Mouse (Mus musculus): ENCODE measurements around the gene Dst.
A peak's percentile ranks its signal among the peaks of the same experiment; 100 is the strongest.

Dst gene

GRCm38 (mm10) chr1:34023154-34023553 is 115.1 kb downstream of the Dst start:
- no peak for DNase-seq (ENCODE audit: low spot score in 2 of 2)

GRCm38 (mm10) chr1:34025879-34026278 is 117.9 kb downstream of the Dst start:
- DNase-seq (ENCODE audit: low spot score in 2 of 2): no peak

- no peak for DNase-seq (ENCODE audit: low spot score in 2 of 2)
These were observed 120.7 kb downstream of the Dst start for GRCm38 (mm10) chr1:34028722-34029121.

- no peak for DNase-seq (ENCODE audit: low spot score in 2 of 2)
These were observed 122.5 kb downstream of the Dst start for GRCm38 (mm10) chr1:34030330-34031021.

- no peak for DNase-seq (ENCODE audit: low spot score in 2 of 2)
These were observed 125.0 kb downstream of the Dst start for GRCm38 (mm10) chr1:34033052-34033451.

GRCm38 (mm10) chr1:34033478-34033877 is 125.5 kb downstream of the Dst start:
- DNase-seq (ENCODE audit: low spot score in 2 of 2): no peak

GRCm38 (mm10) chr1:34033958-34034357 is 125.9 kb downstream of the Dst start:
- no peak for DNase-seq (ENCODE audit: low spot score in 2 of 2)

- no peak for DNase-seq (ENCODE audit: low spot score in 2 of 2)
These were observed 128.1 kb downstream of the Dst start for GRCm38 (mm10) chr1:34036111-34036510.

- DNase-seq (ENCODE audit: low spot score in 2 of 2): no peak
These were observed 130.5 kb downstream of the Dst start for GRCm38 (mm10) chr1:34038571-34038970.

GRCm38 (mm10) chr1:34040049-34040448 is 132.0 kb downstream of the Dst start:
- DNase-seq (ENCODE audit: low spot score in 2 of 2): no peak

- DNase-seq (ENCODE audit: low spot score in 2 of 2): no peak
These were observed 133.1 kb downstream of the Dst start for GRCm38 (mm10) chr1:34040901-34041721.

- DNase-seq (ENCODE audit: low spot score in 2 of 2): no peak
These were observed 134.3 kb downstream of the Dst start for GRCm38 (mm10) chr1:34042299-34042698.

GRCm38 (mm10) chr1:34043327-34043726 is 135.3 kb downstream of the Dst start:
- DNase-seq (ENCODE audit: low spot score in 2 of 2): no peak

- DNase-seq (ENCODE audit: low spot score in 2 of 2): no peak
These were observed 136.0 kb downstream of the Dst start for GRCm38 (mm10) chr1:34043836-34044550.

GRCm38 (mm10) chr1:34044675-34045074 is 136.7 kb downstream of the Dst start:
- no peak for DNase-seq (ENCODE audit: low spot score in 2 of 2)

GRCm38 (mm10) chr1:34047285-34047684 is 139.3 kb downstream of the Dst start:
- no peak for DNase-seq (ENCODE audit: low spot score in 2 of 2)

GRCm38 (mm10) chr1:34051251-34051650 is 143.2 kb downstream of the Dst start:
- DNase-seq (ENCODE audit: low spot score in 2 of 2): no peak

- no peak for DNase-seq (ENCODE audit: low spot score in 2 of 2)
These were observed 144.4 kb downstream of the Dst start for GRCm38 (mm10) chr1:34052422-34052821.

- DNase-seq (ENCODE audit: low spot score in 2 of 2): no peak
These were observed 146.9 kb downstream of the Dst start for GRCm38 (mm10) chr1:34054970-34055369.

- DNase-seq (ENCODE audit: low spot score in 2 of 2): no peak
These were observed 148.6 kb downstream of the Dst start for GRCm38 (mm10) chr1:34056658-34057057.

GRCm38 (mm10) chr1:34059231-34059630 is 151.2 kb downstream of the Dst start:
- DNase-seq (ENCODE audit: low spot score in 2 of 2): no peak

GRCm38 (mm10) chr1:34060446-34060845 is 152.4 kb downstream of the Dst start:
- DNase-seq (ENCODE audit: low spot score in 2 of 2): no peak

GRCm38 (mm10) chr1:34061078-34061477 is 153.1 kb downstream of the Dst start:
- peak; percentile 56 for DNase-seq (ENCODE audit: low spot score in 2 of 2)
